Mouse (Mus musculus): ENCODE measurements at regions not wholly inside any gene's neighbourhood (a gene's known extent, or its start where the extent isn't known, plus 50 kb on each side); places are given as distances from the start of the nearest gene placed in this dataset.
A peak's percentile ranks its signal among the peaks of the same experiment; 100 is the strongest.

- no peaks in the 10 kb centered on the region for H3K9me3 ChIP-seq (replicated peaks; ENCODE audit: control insufficient read depth, low read length)
- no peaks in the 10 kb centered on the region for H3K27me3 ChIP-seq (ENCODE audit: control insufficient read depth, insufficient read depth, low read length)
- 62% methylated on average over 2 of the region's 2 CpGs for WGBS
- no peak for DNase-seq (ENCODE audit: low spot score)
- no peak overlapping the region for H3K4me2 ChIP-seq (ENCODE audit: low read depth, low read length)
- H3K4me1 ChIP-seq (ENCODE audit: control insufficient read depth, insufficient read depth) = no peaks in the 10 kb centered on the region
- H3K9ac ChIP-seq (replicated peaks; ENCODE audit: low read depth, low read length) = no peak overlapping the region
- H3K36me3 ChIP-seq (replicated peaks; ENCODE audit: control insufficient read depth, insufficient read depth, low read length) = no peaks in the 10 kb centered on the region
- no peak overlapping the region for H3K4me3 ChIP-seq (ENCODE audit: low read depth, low read length)
- no peak overlapping the region for H3K27ac ChIP-seq (ENCODE audit: low read depth)
- ATAC-seq (ENCODE audit: insufficient read depth, low read depth) = no peak
- TF ChIP-seq CTCF (IDR thresholded peaks at IDR 0.05; ENCODE audit: low read depth) = no peak
- TF ChIP-seq EP300 (IDR thresholded peaks at IDR 0.05; ENCODE audit: low read depth) = no peak
Measured at GRCm38 (mm10) chr7:71100266-71100665, 251.0 kb downstream of the Gm10295 start.

- no peaks in the 10 kb centered on the region for H3K27me3 ChIP-seq (ENCODE audit: control insufficient read depth, insufficient read depth, low read length)
- no peak overlapping the region for H3K9ac ChIP-seq (replicated peaks; ENCODE audit: low read depth, low read length)
- no peak overlapping the region for H3K27ac ChIP-seq (ENCODE audit: low read depth)
- H3K36me3 ChIP-seq (replicated peaks; ENCODE audit: control insufficient read depth, insufficient read depth, low read length) = no peaks in the 10 kb centered on the region
- TF ChIP-seq EP300 (IDR thresholded peaks at IDR 0.05; ENCODE audit: low read depth) (no peak), CTCF (IDR thresholded peaks at IDR 0.05; ENCODE audit: low read depth) (no peak)
- DNase-seq (ENCODE audit: low spot score) (no peak), ATAC-seq (ENCODE audit: insufficient read depth, low read depth) (no peak)
- H3K4me2 ChIP-seq (ENCODE audit: low read depth, low read length) = no peak overlapping the region
- no peaks in the 10 kb centered on the region for H3K4me1 ChIP-seq (ENCODE audit: control insufficient read depth, insufficient read depth)
- no peak overlapping the region for H3K4me3 ChIP-seq (ENCODE audit: low read depth, low read length)
- 54% methylated on average over 4 of the region's 4 CpGs for WGBS
- no peaks in the 10 kb centered on the region for H3K9me3 ChIP-seq (replicated peaks; ENCODE audit: control insufficient read depth, low read length)
Measured at GRCm38 (mm10) chr7:71098276-71098675, 253.0 kb downstream of the Gm10295 start.

DNA sequence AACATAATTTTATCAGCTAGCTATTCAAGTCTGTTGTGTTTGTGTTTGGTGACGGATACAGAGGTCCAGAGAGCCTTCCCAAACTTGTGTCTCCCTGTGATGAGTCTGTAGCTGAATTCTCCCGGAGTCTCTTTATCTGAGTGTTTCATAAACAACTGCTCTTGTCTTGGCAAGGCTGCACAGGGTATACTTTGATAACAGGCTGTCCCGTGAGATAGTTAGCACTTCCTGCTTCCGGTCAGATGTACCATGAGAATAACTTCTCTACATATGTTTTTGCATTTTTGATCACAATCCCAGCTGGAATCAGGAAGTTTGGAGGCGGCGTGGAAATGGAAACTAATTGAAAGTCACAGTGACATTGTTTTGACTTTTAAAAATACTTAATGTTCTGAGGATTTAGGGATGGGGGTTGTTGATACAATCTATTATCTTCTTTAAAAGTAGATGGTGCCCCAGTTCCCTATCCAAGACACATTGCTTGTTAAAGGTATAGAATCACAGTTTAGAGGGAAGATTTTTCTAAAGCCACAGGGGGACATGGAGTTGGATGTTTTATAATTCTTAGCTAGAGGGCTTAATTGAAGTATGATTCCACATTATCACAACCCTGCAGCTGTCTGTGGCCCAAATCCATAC lies 257.9 kb downstream of the Gm10295 start:
- no peak overlapping the region for H3K4me3 ChIP-seq (ENCODE audit: low read depth, low read length)
- no peak overlapping the region for H3K9ac ChIP-seq (replicated peaks; ENCODE audit: low read depth, low read length)
- 34% methylated on average over 6 of the region's 6 CpGs for WGBS
- TF ChIP-seq CTCF (IDR thresholded peaks at IDR 0.05; ENCODE audit: low read depth) (no peak), EP300 (IDR thresholded peaks at IDR 0.05; ENCODE audit: low read depth) (peak; percentile 81)
- peak; percentile 30 for DNase-seq (ENCODE audit: low spot score)
- H3K4me2 ChIP-seq (ENCODE audit: low read depth, low read length) = no peak overlapping the region
- ATAC-seq (ENCODE audit: insufficient read depth, low read depth) = peak; percentile 47; the same call in 1 of the 2 replicates
- no peaks in the 10 kb centered on the region for H3K27me3 ChIP-seq (ENCODE audit: control insufficient read depth, insufficient read depth, low read length)
- H3K9me3 ChIP-seq (replicated peaks; ENCODE audit: control insufficient read depth, low read length) = no peaks in the 10 kb centered on the region
- H3K4me1 ChIP-seq (ENCODE audit: control insufficient read depth, insufficient read depth) = no peaks in the 10 kb centered on the region
- peak overlapping the region; percentile 31 for H3K27ac ChIP-seq (ENCODE audit: low read depth)
- no peaks in the 10 kb centered on the region for H3K36me3 ChIP-seq (replicated peaks; ENCODE audit: control insufficient read depth, insufficient read depth, low read length)

DNA sequence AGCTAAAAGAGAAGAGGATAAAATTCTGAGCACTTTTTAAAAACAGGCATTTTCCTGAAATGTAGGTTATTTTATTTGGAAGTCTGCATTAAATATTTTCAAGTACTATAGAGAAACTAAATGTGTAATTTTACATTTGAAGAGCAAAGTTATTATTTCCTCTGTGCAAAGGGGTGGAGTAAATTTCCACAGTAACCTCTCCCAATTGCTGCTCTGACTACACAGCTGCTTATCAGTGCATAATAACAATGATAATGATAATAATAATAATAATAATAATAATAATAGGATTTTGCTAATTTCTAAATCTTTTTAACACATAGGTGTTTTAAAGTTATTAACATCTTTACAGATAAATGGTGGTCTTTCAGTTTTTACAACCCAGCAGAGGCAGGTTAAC lies 258.5 kb downstream of the Gm10295 start:
- Histone ChIP-seq H3K4me1 (ENCODE audit: control insufficient read depth, insufficient read depth) (no peaks in the 10 kb centered on the region), H3K27ac (ENCODE audit: low read depth) (peak overlapping the region; percentile 31; the same call in 1 of the 2 replicates), H3K4me3 (ENCODE audit: low read depth, low read length) (no peak overlapping the region), H3K9ac (replicated peaks; ENCODE audit: low read depth, low read length) (no peak overlapping the region), H3K36me3 (replicated peaks; ENCODE audit: control insufficient read depth, insufficient read depth, low read length) (no peaks in the 10 kb centered on the region), H3K9me3 (replicated peaks; ENCODE audit: control insufficient read depth, low read length) (no peaks in the 10 kb centered on the region), H3K27me3 (ENCODE audit: control insufficient read depth, insufficient read depth, low read length) (no peaks in the 10 kb centered on the region), H3K4me2 (ENCODE audit: low read depth, low read length) (no peak overlapping the region)
- ATAC-seq (ENCODE audit: insufficient read depth, low read depth) (no peak), DNase-seq (ENCODE audit: low spot score) (no peak)
- no peak for TF ChIP-seq CTCF (IDR thresholded peaks at IDR 0.05; ENCODE audit: low read depth)
- TF ChIP-seq EP300 (IDR thresholded peaks at IDR 0.05; ENCODE audit: low read depth) = no peak

DNA sequence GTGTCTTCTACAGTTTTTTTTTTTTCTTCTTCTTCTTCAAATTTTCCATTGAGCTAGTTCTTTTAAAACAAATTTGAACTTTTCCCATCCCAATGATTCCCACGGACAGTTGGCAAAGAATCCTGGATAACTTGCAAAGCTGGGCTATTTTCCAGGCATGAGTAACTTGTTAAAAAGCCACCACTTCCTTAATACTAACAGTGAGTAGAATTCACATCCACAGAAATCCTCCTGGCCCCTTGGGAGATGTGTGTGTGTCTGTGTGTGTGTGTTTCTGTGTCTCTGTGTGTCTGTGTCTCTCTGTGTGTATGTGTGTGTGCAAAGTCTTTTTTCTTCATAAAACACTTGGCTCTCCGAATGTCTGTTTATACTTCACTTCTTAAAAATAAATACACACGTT lies 259.0 kb downstream of the Gm10295 start:
- 53% methylated on average over 3 of the region's 3 CpGs for WGBS
- Histone ChIP-seq H3K4me3 (ENCODE audit: low read depth, low read length) (no peak overlapping the region), H3K9me3 (replicated peaks; ENCODE audit: control insufficient read depth, low read length) (no peaks in the 10 kb centered on the region), H3K36me3 (replicated peaks; ENCODE audit: control insufficient read depth, insufficient read depth, low read length) (no peaks in the 10 kb centered on the region), H3K4me2 (ENCODE audit: low read depth, low read length) (no peak overlapping the region), H3K27ac (ENCODE audit: low read depth) (0 out of 2 replicates have a peak overlapping the region, but pooled peaks have one; percentile 8), H3K9ac (replicated peaks; ENCODE audit: low read depth, low read length) (no peak overlapping the region), H3K27me3 (ENCODE audit: control insufficient read depth, insufficient read depth, low read length) (no peaks in the 10 kb centered on the region), H3K4me1 (ENCODE audit: control insufficient read depth, insufficient read depth) (no peaks in the 10 kb centered on the region)
- DNase-seq (ENCODE audit: low spot score) (peak; percentile 33), ATAC-seq (ENCODE audit: insufficient read depth, low read depth) (no peak)
- no peak for TF ChIP-seq CTCF (IDR thresholded peaks at IDR 0.05; ENCODE audit: low read depth)

Measured in heart, postnatal 0 days (tissue).